In the genomic region with DNA sequence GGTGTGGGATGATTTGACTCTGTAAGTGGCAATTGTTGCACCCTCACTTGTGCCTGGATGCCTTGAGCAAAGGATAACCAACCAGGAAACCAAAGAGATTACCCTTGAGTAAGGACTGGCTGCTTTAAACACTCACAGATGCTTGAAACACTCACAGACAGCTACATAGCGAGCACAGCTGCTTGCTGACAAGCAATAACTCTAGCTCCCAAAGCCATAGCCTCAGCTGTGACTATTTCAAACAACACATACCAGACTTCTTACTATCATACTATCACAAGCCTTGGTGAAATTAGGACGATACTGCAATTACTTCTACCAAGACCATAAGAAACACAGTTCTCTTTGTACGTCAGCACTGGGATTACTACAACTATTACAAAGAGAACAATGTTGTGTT, we compare ENCODE assay signal across 12 mouse cellular contexts.
"Had no signal": no experiment of that assay in that cellular context is flagged by ENCODE, and none has a peak within 500 bp of the region (broad histone marks: within the 10 kb centered on the region; RNA-seq: fewer than 3 reads in every experiment).

No protein-coding gene starts in this region.

- DNase-seq: kidney, adult 11 months; kidney, postnatal 14 days; left cerebral cortex, postnatal 4 days; right cerebral cortex, adult 18-20 months; right cerebral cortex, postnatal 25 days; thymus, postnatal 36 days had no signal

- H3K9me3 ChIP-seq: limb, embryonic 15.5 days; liver, embryonic 12.5 days; megakaryocyte, embryonic 14.5 days; midbrain, embryonic 12.5 days had no signal

- H3K4me2 ChIP-seq: limb, embryonic 15.5 days; liver, embryonic 12.5 days; midbrain, embryonic 12.5 days had no signal

- H3K27ac ChIP-seq: limb, embryonic 15.5 days; liver, embryonic 12.5 days; macrophage; midbrain, embryonic 12.5 days had no signal

- H3K27me3 ChIP-seq: limb, embryonic 15.5 days; liver, embryonic 12.5 days; megakaryocyte, embryonic 14.5 days; midbrain, embryonic 12.5 days had no signal

- H3K4me1 ChIP-seq: limb, embryonic 15.5 days; liver, embryonic 12.5 days; megakaryocyte, embryonic 14.5 days; midbrain, embryonic 12.5 days had no signal

- ATAC-seq: liver, embryonic 12.5 days; midbrain, embryonic 16.5 days had no signal

- H3K36me3 ChIP-seq: limb, embryonic 15.5 days; liver, embryonic 12.5 days; midbrain, embryonic 12.5 days had no signal

- H3K4me3 ChIP-seq: limb, embryonic 15.5 days; liver, embryonic 12.5 days; megakaryocyte, embryonic 14.5 days; midbrain, embryonic 12.5 days had no signal

- H3K9ac ChIP-seq: limb, embryonic 15.5 days; liver, embryonic 12.5 days; midbrain, embryonic 12.5 days had no signal
